ENCODE assay signal across 18 mouse cellular contexts in genomic region chr3:145151933-145152332, GRCm38 (mm10). TPM values are rescaled to one million over a fixed set of nuclear protein-coding genes. Genes with fewer than 3 reads are reported as not detected.
A peak's percentile ranks its signal among the peaks of the same experiment; 100 is the strongest.
DNase-seq lines count a peak whose midpoint lies in the region; ATAC-seq and TF ChIP-seq lines count a peak whose summit lies in the region.
"Had no signal": no experiment of that assay in that cellular context is flagged by ENCODE, and none has a peak within 500 bp of the region (broad histone marks: within the 10 kb centered on the region; RNA-seq: fewer than 3 reads in every experiment).

No protein-coding gene starts in this region.

- TF ChIP-seq POLR2A in lung, adult 2 months (IDR thresholded peaks at IDR 0.05; ENCODE audit: borderline replicate concordance, extremely low read depth, low read depth, low read length), result no peak
- TF ChIP-seq POLR2A in brain, embryonic 14.5 days (IDR thresholded peaks at IDR 0.05; ENCODE audit: borderline replicate concordance, extremely low read depth, insufficient read depth, insufficient read length, poor library complexity, severe bottlenecking), result no peak

- no peak for ATAC-seq in heart, embryonic 11.5 days (replicated peaks; ENCODE audit: insufficient number of reproducible peaks, low FRiP score, low TSS enrichment)
- no peak for ATAC-seq in lung, embryonic 14.5 days (ENCODE audit: insufficient read depth)
- ATAC-seq in forebrain, postnatal 0 days, result peak; percentile 66; the same call in 1 of the 2 replicates
- no peak for ATAC-seq in inflammation-experienced regulatory T-cells, adult 6 months
- ATAC-seq: CD4-positive, CD25-positive, alpha-beta regulatory T cell, adult 4 months; midbrain, embryonic 15.5 days had no signal

- 76% methylated on average over 7 of the region's 7 CpGs for WGBS in heart, embryonic 11.5 days (ENCODE audit: insufficient replicate concordance)
- WGBS in lung, embryonic 14.5 days, result 57% methylated on average over 7 of the region's 7 CpGs
- 63% methylated on average over 7 of the region's 7 CpGs for WGBS in lung, adult 2 months
- 44% methylated on average over 7 of the region's 7 CpGs for WGBS in forebrain, postnatal 0 days

- no peak overlapping the region for H3K9ac ChIP-seq in heart, embryonic 11.5 days (ENCODE audit: low read depth, low read length)
- H3K9ac ChIP-seq in lung, embryonic 14.5 days, result no peak overlapping the region
- no peak overlapping the region for H3K9ac ChIP-seq in forebrain, postnatal 0 days
- H3K9ac ChIP-seq: embryonic facial prominence, embryonic 15.5 days; liver, embryonic 14.5 days; midbrain, embryonic 15.5 days had no signal

- H3K9me3 ChIP-seq in heart, embryonic 11.5 days (replicated peaks; ENCODE audit: control insufficient read depth, low read length), result no peaks in the 10 kb centered on the region
- H3K9me3 ChIP-seq in lung, embryonic 14.5 days (ENCODE audit: low read depth, low read length), result no peaks in the 10 kb centered on the region
- no peaks in the 10 kb centered on the region for H3K9me3 ChIP-seq in forebrain, postnatal 0 days (ENCODE audit: low read length)
- H3K9me3 ChIP-seq: embryonic facial prominence, embryonic 15.5 days; midbrain, embryonic 15.5 days had no signal

- no peaks in the 10 kb centered on the region for H3K4me1 ChIP-seq in heart, embryonic 11.5 days (ENCODE audit: control insufficient read depth, insufficient read depth, low read length)
- no peaks in the 10 kb centered on the region for H3K4me1 ChIP-seq in lung, embryonic 14.5 days (ENCODE audit: insufficient read depth)
- no peaks in the 10 kb centered on the region for H3K4me1 ChIP-seq in lung, adult 2 months (ENCODE audit: control insufficient read depth, insufficient read depth, low read length)
- no peaks in the 10 kb centered on the region for H3K4me1 ChIP-seq in forebrain, postnatal 0 days (ENCODE audit: insufficient read depth)
- H3K4me1 ChIP-seq: midbrain, embryonic 15.5 days had no signal

- no peak for TF ChIP-seq CTCF in lung, embryonic 14.5 days (IDR thresholded peaks at IDR 0.05; ENCODE audit: low read depth)
- TF ChIP-seq CTCF in lung, adult 2 months (IDR thresholded peaks at IDR 0.05; ENCODE audit: insufficient read depth, low read length), result no peak
- TF ChIP-seq CTCF in brain, embryonic 14.5 days (IDR thresholded peaks at IDR 0.05; ENCODE audit: borderline replicate concordance, extremely low read depth, insufficient read depth, insufficient read length), result no peak
- no peak for TF ChIP-seq CTCF in forebrain, postnatal 0 days (IDR thresholded peaks at IDR 0.05; ENCODE audit: low read depth)

- H3K4me3 ChIP-seq in heart, embryonic 11.5 days (ENCODE audit: low read depth, low read length), result no peak overlapping the region
- no peak overlapping the region for H3K4me3 ChIP-seq in lung, embryonic 14.5 days (ENCODE audit: low read depth, low read length)
- H3K4me3 ChIP-seq in lung, adult 2 months (replicated peaks; ENCODE audit: extremely low read depth, low read depth, low read length), result no peak overlapping the region
- no peak overlapping the region for H3K4me3 ChIP-seq in forebrain, postnatal 0 days (ENCODE audit: low read depth, low read length)
- H3K4me3 ChIP-seq: embryonic facial prominence, embryonic 15.5 days; midbrain, embryonic 15.5 days had no signal

- peak; percentile 13 for DNase-seq in heart, adult 8-10 months (ENCODE audit: low spot score)
- peak; percentile 15 for DNase-seq in lung, embryonic 14.5 days
- no peak for DNase-seq in lung, adult 2 months
- peak; percentile 53 for DNase-seq in brain, embryonic 14.5 days (ENCODE audit: low read depth)
- peak; percentile 2 for DNase-seq in forebrain, postnatal 0 days
- DNase-seq: adrenal gland, postnatal 25 days; cerebellum, adult 9-11 months; kidney, adult 2 months; kidney, postnatal 36 days had no signal

- H3K36me3 ChIP-seq in heart, embryonic 11.5 days (ENCODE audit: control insufficient read depth, insufficient read depth, low read length), result no peaks in the 10 kb centered on the region
- peaks cover 16% of the 10 kb centered on the region; the same call in 1 of the 2 replicates for H3K36me3 ChIP-seq in lung, embryonic 14.5 days (ENCODE audit: insufficient read depth)
- H3K36me3 ChIP-seq in forebrain, postnatal 0 days (ENCODE audit: insufficient read depth), result 0 out of 2 replicates have a peak, but pooled peaks cover 3% of the 10 kb centered on the region
- H3K36me3 ChIP-seq: midbrain, embryonic 15.5 days had no signal

- H3K4me2 ChIP-seq in heart, embryonic 11.5 days, result no peak overlapping the region
- H3K4me2 ChIP-seq in lung, embryonic 14.5 days, result no peak overlapping the region
- no peak overlapping the region for H3K4me2 ChIP-seq in forebrain, postnatal 0 days (ENCODE audit: low read depth)
- H3K4me2 ChIP-seq: embryonic facial prominence, embryonic 15.5 days; midbrain, embryonic 15.5 days had no signal

- H3K27ac ChIP-seq in heart, embryonic 11.5 days (ENCODE audit: low read depth, low read length), result no peak overlapping the region
- no peak overlapping the region for H3K27ac ChIP-seq in lung, embryonic 14.5 days (ENCODE audit: low read depth)
- H3K27ac ChIP-seq in forebrain, postnatal 0 days (ENCODE audit: low read depth, low read length), result no peak overlapping the region
- H3K27ac ChIP-seq: embryonic facial prominence, embryonic 15.5 days; liver, embryonic 14.5 days; midbrain, embryonic 15.5 days had no signal

- no peaks in the 10 kb centered on the region for H3K27me3 ChIP-seq in heart, embryonic 11.5 days (ENCODE audit: control insufficient read depth, insufficient read depth, low read length)
- no peaks in the 10 kb centered on the region for H3K27me3 ChIP-seq in lung, embryonic 14.5 days (ENCODE audit: insufficient read depth, low read length)
- no peaks in the 10 kb centered on the region for H3K27me3 ChIP-seq in forebrain, postnatal 0 days (ENCODE audit: insufficient read depth, low read length)
- H3K27me3 ChIP-seq: embryonic facial prominence, embryonic 15.5 days; midbrain, embryonic 15.5 days had no signal

RNA-seq across cellular contexts. Expression of gene Odf2l, which starts 33.5 kb away (rescaled TPM):
- 10 to 100 TPM in 3 of 4 experiments, 1 to 10 TPM in 1; 5.7 to 14.7 (median 12.6) TPM for total RNA-seq in heart, adult 8-10 months (2022)
- 13.9 and 14.3 TPM in 2 replicates for polyA plus RNA-seq in heart, embryonic 11.5 days (2014; fragmentation: Nextera tagmentation; extraction: Ambion mirVana)
- polyA plus RNA-seq in lung, embryonic 14.5 days (2014; fragmentation: Nextera tagmentation; extraction: Ambion mirVana), result 16.6 and 17.4 TPM in 2 replicates
- polyA plus RNA-seq in lung, adult 2 months (2012; rRNA removed), result 1.8 and 2.6 TPM in 2 replicates
- polyA plus RNA-seq in brain, embryonic 14.5 days (2012; rRNA removed), result 18.6 and 22.5 TPM in 2 replicates
- 13.1 and 16.8 TPM in 2 replicates for total RNA-seq in forebrain, postnatal 0 days (2014; rRNA removed)
- 8.1 and 9.2 TPM in 2 replicates for polyA plus RNA-seq in forebrain, postnatal 0 days (2015; fragmentation: Nextera tagmentation; extraction: Ambion mirVana)
- polyA plus RNA-seq in inflammation-experienced regulatory T-cells, adult 6 months (2017; shearing (Covaris generic)), result 1 to 10 TPM; 5.6 to 8.6 (median 7.9) TPM

RNA-seq across cellular contexts. Expression of gene Clca2, which starts 52.7 kb away (rescaled TPM):
- under 1 TPM in 2 of 4 experiments, not detected in 2; 0.05 to 0.22 TPM for total RNA-seq in heart, adult 8-10 months (2022)
- polyA plus RNA-seq in heart, embryonic 11.5 days (2014; fragmentation: Nextera tagmentation; extraction: Ambion mirVana), result 0.23 TPM in 1 of 2 replicates, not detected in the other
- polyA plus RNA-seq in lung, embryonic 14.5 days (2014; fragmentation: Nextera tagmentation; extraction: Ambion mirVana), result 0.45 and 0.65 TPM in 2 replicates
- 0.08 and 0.91 TPM in 2 replicates for polyA plus RNA-seq in lung, adult 2 months (2012; rRNA removed)
- 0.15 and 0.18 TPM in 2 replicates for polyA plus RNA-seq in brain, embryonic 14.5 days (2012; rRNA removed)
- total RNA-seq in forebrain, postnatal 0 days (2014; rRNA removed), result not detected in 2 replicates
- not detected in 2 replicates for polyA plus RNA-seq in forebrain, postnatal 0 days (2015; fragmentation: Nextera tagmentation; extraction: Ambion mirVana)
- polyA plus RNA-seq in inflammation-experienced regulatory T-cells, adult 6 months (2017; shearing (Covaris generic)), result not detected
- total RNA-seq: adrenal gland, postnatal 25 days; granulocyte monocyte progenitor cell, adult 5-6 weeks; hematopoietic stem cell, adult 5-6 weeks had no signal
- polyA plus RNA-seq: CD4-positive, CD25-positive, alpha-beta regulatory T cell, adult 4 months; frontal cortex, adult 2 months; liver, embryonic 14.5 days had no signal
